Mouse (Mus musculus): ENCODE measurements around the gene Afdn.

DNA sequence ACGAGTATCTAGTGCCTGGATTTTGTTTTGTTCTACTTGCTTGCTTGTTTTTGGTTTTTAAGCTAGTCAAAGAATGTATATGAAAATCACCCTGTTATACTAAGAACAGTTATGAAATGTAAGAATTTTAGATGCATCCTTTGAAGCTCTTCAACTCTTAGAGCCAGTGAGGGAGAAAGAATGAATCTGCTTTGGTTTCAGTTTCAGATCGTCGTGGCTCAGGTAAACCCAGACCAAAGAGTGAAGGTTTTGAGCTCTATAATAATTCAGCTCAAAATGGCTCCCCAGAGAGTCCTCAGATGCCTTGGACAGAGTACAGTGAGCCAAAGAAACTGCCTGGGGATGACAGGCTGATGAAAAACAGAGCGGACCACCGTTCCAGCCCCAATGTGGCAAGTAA is 123.2 kb downstream of the Afdn start:
- TF ChIP-seq CTCF (IDR thresholded peaks at IDR 0.05; ENCODE audit: low read depth): no peak
- no peak for TF ChIP-seq EP300 (IDR thresholded peaks at IDR 0.05; ENCODE audit: low read depth)

All from heart, postnatal 0 days (tissue).